Mouse (Mus musculus) heart, adult 2 months (tissue): ENCODE measurements at regions not wholly inside any gene's neighbourhood (a gene's known extent, or its start where the extent isn't known, plus 50 kb on each side); places are given as distances from the start of the nearest gene placed in this dataset.

ENCODE experiments used
- CTCF ChIP-seq: fragments of 200-600 bp; IDR thresholded peaks from 2 replicates; pipeline ENCODE4 v1.8.1; 2022; ENCODE audit warnings: antibody characterized with exemption, mild to moderate bottlenecking, moderate library complexity
- EP300 ChIP-seq: fragments of 200-500 bp; IDR thresholded peaks from 2 replicates; pipeline ENCODE4 v1.6.1; 2011; ENCODE audit warnings: low read depth, low read length, control low read depth; ENCODE audit not compliant: insufficient read depth
- POLR2A ChIP-seq: fragments of 200-500 bp; IDR thresholded peaks from 2 replicates; pipeline ENCODE4 v1.6.1; 2011; ENCODE audit warnings: mild to moderate bottlenecking, low read depth, low read length, control low read depth; ENCODE audit not compliant: insufficient read depth

GRCm38 (mm10) chr3:147260958-147261595 lies 408.9 kb downstream of the Ttll7 start:
- TF ChIP-seq POLR2A (no peak), CTCF (no peak), EP300 (no peak)
